Mouse (Mus musculus): ENCODE results near the gene D10Jhu81e. TPM values are rescaled to one million over a fixed set of nuclear protein-coding genes. Genes with fewer than 3 reads are reported as not detected.

D10Jhu81e gene
- polyA plus RNA-seq, 1 experiment, result 6.8 TPM

DNA sequence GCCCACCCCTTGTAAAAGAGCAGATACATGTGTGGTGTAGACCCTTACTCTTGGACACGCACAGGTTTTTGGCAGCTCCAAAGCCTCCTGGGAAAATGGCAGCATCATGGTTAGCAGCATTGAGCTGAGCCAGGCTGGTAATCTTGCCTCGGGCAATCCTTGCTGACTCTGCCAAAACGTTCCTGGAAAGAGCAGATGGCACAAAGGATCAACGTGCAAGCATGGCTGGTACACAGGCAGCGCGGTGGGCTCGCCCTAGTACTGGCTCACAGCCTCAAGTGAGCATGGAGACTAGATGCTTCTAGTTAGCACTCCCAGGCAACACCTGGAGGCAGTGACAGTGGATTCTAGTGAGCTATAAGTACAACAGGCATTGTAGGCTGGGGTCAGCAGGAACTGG lies 2.2 kb downstream of the D10Jhu81e start:
- no peak overlapping the region for H3K4me3 ChIP-seq (replicated peaks)
- TF ChIP-seq GATA1 (IDR thresholded peaks at IDR 0.05; ENCODE audit: low read length), result no peak
- TF ChIP-seq TAL1 (IDR thresholded peaks at IDR 0.05; ENCODE audit: low read length), result no peak
- H3K9me3 ChIP-seq (ENCODE audit: control insufficient read depth, low read length), result no peaks in the 10 kb centered on the region
- H3K4me1 ChIP-seq (ENCODE audit: control insufficient read depth), result peaks cover 43% of the 10 kb centered on the region
- peaks cover 79% of the 10 kb centered on the region for H3K36me3 ChIP-seq (ENCODE audit: control insufficient read depth)
- no peaks in the 10 kb centered on the region for H3K27me3 ChIP-seq (ENCODE audit: control insufficient read depth)

DNA sequence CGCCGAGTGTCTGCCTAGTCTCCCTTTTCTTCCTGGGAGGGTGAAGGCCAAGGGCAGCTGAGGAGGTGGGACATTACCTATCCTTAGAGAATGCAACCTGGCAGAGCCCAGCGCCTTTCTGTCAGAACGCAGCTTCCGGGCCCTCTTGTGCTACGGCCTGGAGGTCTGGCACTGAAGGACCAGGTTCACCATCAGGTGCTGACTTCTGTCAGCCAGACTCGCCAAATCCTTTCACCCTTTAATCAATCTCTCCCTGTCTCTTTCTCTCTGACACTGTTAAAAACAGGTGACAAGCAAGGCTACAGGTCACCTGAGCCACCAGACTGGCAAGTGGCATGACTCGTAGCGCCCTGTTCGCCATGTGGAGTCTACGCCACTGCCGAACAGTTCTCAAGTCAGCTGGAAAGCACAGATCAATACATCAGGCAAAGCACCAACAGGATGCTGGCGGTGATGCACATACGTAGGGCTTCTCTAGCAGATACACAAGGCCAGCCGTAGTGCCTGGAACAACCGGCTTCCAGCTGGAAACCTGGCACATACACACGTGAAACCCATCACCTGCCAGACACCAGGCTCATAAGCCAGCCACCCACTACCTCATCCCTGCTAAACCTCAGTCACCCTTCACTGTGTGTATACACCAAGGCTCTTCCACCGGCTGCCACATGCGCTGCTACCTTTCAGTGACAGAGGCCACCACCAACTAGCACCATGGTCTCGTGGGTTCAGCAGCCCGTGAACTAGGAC lies 4.2 kb downstream of the D10Jhu81e start:
- H3K4me1 ChIP-seq (ENCODE audit: control insufficient read depth), result peaks cover 37% of the 10 kb centered on the region
- TF ChIP-seq TAL1 (IDR thresholded peaks at IDR 0.05; ENCODE audit: low read length) (no peak), GATA1 (IDR thresholded peaks at IDR 0.05; ENCODE audit: low read length) (no peak)
- peaks cover 76% of the 10 kb centered on the region for H3K36me3 ChIP-seq (ENCODE audit: control insufficient read depth)
- H3K9me3 ChIP-seq (ENCODE audit: control insufficient read depth, low read length), result no peaks in the 10 kb centered on the region
- H3K27me3 ChIP-seq (ENCODE audit: control insufficient read depth), result no peaks in the 10 kb centered on the region
- H3K4me3 ChIP-seq (replicated peaks), result no peak overlapping the region

DNA sequence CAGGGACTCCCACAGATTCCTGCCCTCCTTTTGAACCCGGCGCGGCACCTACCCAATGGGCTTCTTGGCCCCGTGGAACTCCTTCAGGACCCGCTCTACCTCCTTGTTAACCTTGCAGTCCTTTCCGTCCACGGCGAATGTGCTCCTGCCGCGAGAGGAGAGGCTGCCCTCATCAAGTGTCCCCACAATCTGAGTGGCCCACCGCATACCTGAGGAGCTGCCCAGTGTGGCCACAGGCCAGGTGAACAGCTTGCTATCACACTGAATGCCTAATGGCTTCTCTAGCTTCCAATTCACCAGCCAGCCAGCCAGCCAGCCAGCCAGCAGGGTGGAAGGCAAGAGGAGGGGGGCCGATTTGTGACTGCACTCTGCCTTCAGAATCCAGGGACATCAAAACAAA lies 4.8 kb downstream of the D10Jhu81e start:
- H3K27me3 ChIP-seq (ENCODE audit: control insufficient read depth), result no peaks in the 10 kb centered on the region
- no peak for TF ChIP-seq TAL1 (IDR thresholded peaks at IDR 0.05; ENCODE audit: low read length)
- TF ChIP-seq GATA1 (IDR thresholded peaks at IDR 0.05; ENCODE audit: low read length), result no peak
- no peaks in the 10 kb centered on the region for H3K9me3 ChIP-seq (ENCODE audit: control insufficient read depth, low read length)
- H3K4me3 ChIP-seq (replicated peaks), result no peak overlapping the region
- H3K36me3 ChIP-seq (ENCODE audit: control insufficient read depth), result peaks cover 78% of the 10 kb centered on the region
- peaks cover 32% of the 10 kb centered on the region for H3K4me1 ChIP-seq (ENCODE audit: control insufficient read depth)

DNA sequence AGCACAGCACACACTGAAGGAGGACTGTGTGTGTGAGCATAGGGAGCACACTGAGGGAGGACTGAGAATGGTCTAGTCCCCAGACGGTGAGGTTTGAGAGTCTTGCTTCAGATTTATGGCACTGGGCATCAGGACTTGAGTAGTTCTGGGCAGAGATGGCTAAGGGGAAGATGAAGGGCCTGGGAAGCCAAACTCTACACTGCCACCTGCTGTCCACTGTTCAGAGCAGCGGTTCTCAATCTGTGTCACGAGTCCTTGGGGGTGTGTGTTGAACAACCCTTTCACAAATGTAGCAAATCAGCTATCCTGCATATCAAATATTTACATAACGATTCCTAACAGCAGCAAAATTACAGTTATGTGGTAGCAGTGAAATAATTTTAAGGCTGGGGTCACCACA lies 5.7 kb downstream of the D10Jhu81e start:
- peaks cover 31% of the 10 kb centered on the region for H3K4me1 ChIP-seq (ENCODE audit: control insufficient read depth)
- TF ChIP-seq TAL1 (IDR thresholded peaks at IDR 0.05; ENCODE audit: low read length) (no peak), GATA1 (IDR thresholded peaks at IDR 0.05; ENCODE audit: low read length) (no peak)
- H3K36me3 ChIP-seq (ENCODE audit: control insufficient read depth), result peaks cover 78% of the 10 kb centered on the region
- no peaks in the 10 kb centered on the region for H3K9me3 ChIP-seq (ENCODE audit: control insufficient read depth, low read length)
- no peak overlapping the region for H3K4me3 ChIP-seq (replicated peaks)
- H3K27me3 ChIP-seq (ENCODE audit: control insufficient read depth), result no peaks in the 10 kb centered on the region

DNA sequence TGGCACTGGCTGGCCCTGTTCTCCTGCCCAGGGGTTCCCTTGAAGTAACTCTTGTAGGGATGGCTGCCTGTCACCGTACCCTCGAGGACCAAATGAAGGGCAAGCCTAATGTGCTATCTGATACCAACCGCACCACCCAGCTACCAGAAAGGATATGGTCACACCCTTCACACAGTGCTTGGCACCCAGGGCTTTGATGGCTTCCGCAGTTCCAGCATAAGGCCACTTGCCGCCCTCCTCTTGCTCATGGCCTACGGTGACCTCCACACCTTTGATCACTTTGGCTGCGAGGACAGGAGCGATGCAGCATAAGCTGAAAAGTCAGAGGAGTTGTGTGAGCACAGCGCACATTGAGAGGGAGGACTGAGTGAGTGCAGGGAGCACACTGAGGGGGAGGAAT lies 6.3 kb downstream of the D10Jhu81e start:
- peaks cover 73% of the 10 kb centered on the region for H3K36me3 ChIP-seq (ENCODE audit: control insufficient read depth)
- no peak overlapping the region for H3K4me3 ChIP-seq (replicated peaks)
- H3K4me1 ChIP-seq (ENCODE audit: control insufficient read depth), result peaks cover 24% of the 10 kb centered on the region
- no peaks in the 10 kb centered on the region for H3K27me3 ChIP-seq (ENCODE audit: control insufficient read depth)
- no peak for TF ChIP-seq GATA1 (IDR thresholded peaks at IDR 0.05; ENCODE audit: low read length)
- TF ChIP-seq TAL1 (IDR thresholded peaks at IDR 0.05; ENCODE audit: low read length), result no peak
- no peaks in the 10 kb centered on the region for H3K9me3 ChIP-seq (ENCODE audit: control insufficient read depth, low read length)

DNA sequence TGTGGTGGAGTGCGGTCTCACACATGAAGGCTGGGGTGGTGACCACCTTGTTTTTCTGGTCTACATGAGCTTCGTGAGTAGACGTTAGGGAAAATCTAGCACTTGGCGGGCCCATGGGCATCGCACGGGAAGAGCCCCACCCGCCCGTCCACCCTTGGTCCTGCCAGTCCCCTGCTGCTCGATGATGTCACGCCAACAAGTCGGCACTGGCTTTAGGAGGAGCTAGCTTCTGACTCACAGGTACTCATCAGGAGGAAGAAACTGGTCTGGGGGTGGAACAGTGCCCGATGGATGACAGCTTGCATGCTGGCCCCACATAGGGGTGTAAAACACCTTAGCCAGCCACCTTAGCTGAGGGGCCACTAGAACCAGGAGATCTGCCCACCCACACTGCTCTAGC lies 6.9 kb downstream of the D10Jhu81e start:
- Histone ChIP-seq H3K4me3 (replicated peaks) (no peak overlapping the region), H3K4me1 (ENCODE audit: control insufficient read depth) (peaks cover 22% of the 10 kb centered on the region), H3K36me3 (ENCODE audit: control insufficient read depth) (peaks cover 71% of the 10 kb centered on the region), H3K9me3 (ENCODE audit: control insufficient read depth, low read length) (no peaks in the 10 kb centered on the region), H3K27me3 (ENCODE audit: control insufficient read depth) (no peaks in the 10 kb centered on the region)
- no peak for TF ChIP-seq TAL1 (IDR thresholded peaks at IDR 0.05; ENCODE audit: low read length)
- TF ChIP-seq GATA1 (IDR thresholded peaks at IDR 0.05; ENCODE audit: low read length), result no peak

DNA sequence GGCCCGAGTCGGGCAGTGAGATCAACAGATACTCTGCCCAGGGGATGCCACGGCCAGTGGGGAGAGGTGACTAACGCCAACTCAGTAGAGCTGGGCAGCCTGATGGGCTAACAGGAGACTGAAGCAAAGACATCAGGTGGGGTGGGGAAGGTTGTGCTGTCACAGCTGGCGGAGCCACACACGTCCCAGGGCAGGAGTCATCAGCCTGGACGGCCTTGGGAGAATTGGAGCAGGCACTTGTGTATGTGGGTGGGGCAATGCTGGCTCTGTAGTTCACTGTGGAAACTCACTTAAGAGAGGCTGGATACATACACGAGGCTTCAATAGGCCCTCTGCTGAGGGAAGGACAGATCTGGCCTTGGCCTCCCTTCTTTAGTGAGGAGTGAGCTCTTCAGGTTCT lies 8.5 kb downstream of the D10Jhu81e start:
- no peaks in the 10 kb centered on the region for H3K27me3 ChIP-seq (ENCODE audit: control insufficient read depth)
- no peak for TF ChIP-seq TAL1 (IDR thresholded peaks at IDR 0.05; ENCODE audit: low read length)
- TF ChIP-seq GATA1 (IDR thresholded peaks at IDR 0.05; ENCODE audit: low read length), result no peak
- H3K36me3 ChIP-seq (ENCODE audit: control insufficient read depth), result peaks cover 56% of the 10 kb centered on the region
- no peaks in the 10 kb centered on the region for H3K9me3 ChIP-seq (ENCODE audit: control insufficient read depth, low read length)
- H3K4me1 ChIP-seq (ENCODE audit: control insufficient read depth), result peaks cover 18% of the 10 kb centered on the region
- no peak overlapping the region for H3K4me3 ChIP-seq (replicated peaks)

DNA sequence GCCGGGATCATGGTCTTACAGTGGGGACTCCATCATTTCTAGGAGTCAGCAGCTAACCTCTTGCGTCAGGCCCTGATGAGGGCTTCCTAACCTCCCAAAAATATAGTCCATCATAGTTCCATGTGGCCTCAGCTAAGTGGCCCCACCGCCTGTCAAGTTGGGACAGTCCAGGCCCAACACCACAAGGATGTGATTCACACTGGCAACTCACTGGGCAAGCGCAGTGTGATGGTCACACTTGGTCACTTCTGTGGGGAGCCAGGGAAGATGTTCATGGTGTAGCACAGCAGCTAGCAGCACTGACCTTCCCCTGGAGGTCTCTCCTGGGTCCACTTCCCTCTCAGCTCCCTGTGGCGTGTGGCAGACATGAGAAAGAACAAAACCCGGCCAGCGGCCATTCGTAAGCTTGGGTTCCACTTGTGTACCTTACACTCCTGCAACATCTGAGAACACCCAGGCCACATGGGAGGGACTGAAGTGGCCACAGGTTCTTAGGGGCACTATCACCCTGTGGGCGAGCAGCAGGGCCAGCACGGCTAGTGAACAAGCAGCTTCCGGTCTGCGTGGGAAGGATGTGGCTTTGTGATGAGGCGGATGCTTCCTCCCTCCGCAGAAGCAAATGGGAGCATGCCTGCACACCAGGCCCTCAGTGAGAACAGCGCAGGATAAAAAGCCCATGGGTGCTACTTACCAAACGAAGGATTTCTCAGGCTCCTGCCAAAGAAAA lies 9.1 kb downstream of the D10Jhu81e start:
- no peak overlapping the region for H3K4me3 ChIP-seq (replicated peaks)
- H3K36me3 ChIP-seq (ENCODE audit: control insufficient read depth), result peaks cover 50% of the 10 kb centered on the region
- TF ChIP-seq GATA1 (IDR thresholded peaks at IDR 0.05; ENCODE audit: low read length) (no peak), TAL1 (IDR thresholded peaks at IDR 0.05; ENCODE audit: low read length) (no peak)
- H3K9me3 ChIP-seq (ENCODE audit: control insufficient read depth, low read length), result no peaks in the 10 kb centered on the region
- peaks cover 18% of the 10 kb centered on the region for H3K4me1 ChIP-seq (ENCODE audit: control insufficient read depth)
- no peaks in the 10 kb centered on the region for H3K27me3 ChIP-seq (ENCODE audit: control insufficient read depth)

DNA sequence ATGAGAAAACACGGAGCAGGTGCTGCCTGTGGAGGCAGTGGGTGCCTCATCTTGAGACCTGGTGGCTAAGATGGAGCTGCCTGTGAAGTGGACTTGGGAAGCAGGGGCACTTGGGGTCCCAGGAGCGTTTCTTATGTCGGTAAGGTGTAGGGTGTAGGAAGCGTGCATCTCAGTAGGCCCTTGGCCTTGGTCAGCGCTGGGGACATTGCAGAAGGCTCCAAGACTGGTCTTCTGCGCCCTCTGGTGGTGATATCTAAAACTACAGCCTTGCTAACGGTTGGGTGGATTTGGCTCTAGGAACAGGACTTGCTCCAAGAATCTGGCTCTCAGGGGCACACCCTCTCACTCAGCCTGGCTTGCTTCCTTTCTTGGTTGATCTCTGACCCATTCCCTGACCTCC lies 9.7 kb downstream of the D10Jhu81e start:
- Histone ChIP-seq H3K27me3 (ENCODE audit: control insufficient read depth) (no peaks in the 10 kb centered on the region), H3K9me3 (ENCODE audit: control insufficient read depth, low read length) (no peaks in the 10 kb centered on the region), H3K4me1 (ENCODE audit: control insufficient read depth) (peaks cover 18% of the 10 kb centered on the region), H3K36me3 (ENCODE audit: control insufficient read depth) (peaks cover 44% of the 10 kb centered on the region), H3K4me3 (replicated peaks) (peak overlapping the region; percentile 44)
- TF ChIP-seq GATA1 (IDR thresholded peaks at IDR 0.05; ENCODE audit: low read length) (no peak), TAL1 (IDR thresholded peaks at IDR 0.05; ENCODE audit: low read length) (no peak)
